Mouse (Mus musculus) lung, postnatal 14 days (tissue): ENCODE data around the gene Plgrkt.

Experiments used
- DNase-seq: peaks from one replicate; pipeline ENCODE4 v3.0.0; 2021

Plgrkt gene

GRCm38 (mm10) chr19:29350991-29351390, 16.2 kb downstream of the Plgrkt start:
- DNase-seq = no peak

GRCm38 (mm10) chr19:29345636-29346035, 21.6 kb downstream of the Plgrkt start:
- DNase-seq = no peak

GRCm38 (mm10) chr19:29344868-29345267, 22.3 kb downstream of the Plgrkt start:
- DNase-seq = no peak

- DNase-seq = no peak
Measured at GRCm38 (mm10) chr19:29342281-29342680, 24.9 kb downstream of the Plgrkt start.

DNA sequence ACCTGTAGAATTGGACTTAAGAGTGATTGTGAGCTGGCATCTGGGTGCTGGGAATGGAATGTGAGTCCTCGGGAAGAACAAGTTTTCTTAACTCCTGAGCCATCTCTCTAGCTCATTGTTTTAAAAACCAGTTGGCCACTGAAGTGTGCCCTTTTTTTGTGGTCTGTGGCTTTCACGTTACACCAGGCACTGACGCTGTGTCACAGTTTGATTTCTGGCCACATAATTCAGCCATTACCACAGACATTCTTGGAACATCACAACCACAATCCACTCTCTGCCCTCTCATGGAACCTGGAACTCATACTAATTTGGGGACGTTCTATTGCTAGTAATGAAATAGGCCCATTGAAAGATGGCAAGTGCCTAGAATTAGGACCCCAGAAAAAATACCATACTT, 26.2 kb downstream of the Plgrkt start:
- no peak for DNase-seq

GRCm38 (mm10) chr19:29336624-29337023, 30.6 kb downstream of the Plgrkt start:
- DNase-seq = no peak

- peak; percentile 6 for DNase-seq
Measured at GRCm38 (mm10) chr19:29334068-29334745, 33.0 kb downstream of the Plgrkt start, which contains the start of gene Rln1. Gene Rln1 (minus strand): TSS chr19:29334670.

- DNase-seq = no peak
Measured at GRCm38 (mm10) chr19:29326822-29327552, 40.2 kb downstream of the Plgrkt start.

DNA sequence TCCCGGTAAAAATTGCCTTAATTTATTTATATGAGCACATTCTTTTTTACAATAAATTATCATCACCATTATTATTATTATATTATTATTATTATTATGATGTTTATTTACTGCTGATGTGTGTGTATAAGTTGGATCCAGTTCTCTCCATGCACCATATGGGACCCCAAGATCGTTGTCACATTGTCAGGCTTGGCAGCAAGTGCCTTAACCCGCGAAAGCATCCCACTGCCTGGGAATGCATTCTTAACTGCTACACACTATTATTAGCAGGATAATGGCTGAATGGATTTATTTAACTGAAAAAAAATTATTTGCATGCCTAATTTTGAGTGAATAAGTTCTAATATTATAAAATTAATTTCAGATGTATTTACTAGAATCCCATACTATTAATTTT, 40.8 kb downstream of the Plgrkt start:
- no peak for DNase-seq

DNA sequence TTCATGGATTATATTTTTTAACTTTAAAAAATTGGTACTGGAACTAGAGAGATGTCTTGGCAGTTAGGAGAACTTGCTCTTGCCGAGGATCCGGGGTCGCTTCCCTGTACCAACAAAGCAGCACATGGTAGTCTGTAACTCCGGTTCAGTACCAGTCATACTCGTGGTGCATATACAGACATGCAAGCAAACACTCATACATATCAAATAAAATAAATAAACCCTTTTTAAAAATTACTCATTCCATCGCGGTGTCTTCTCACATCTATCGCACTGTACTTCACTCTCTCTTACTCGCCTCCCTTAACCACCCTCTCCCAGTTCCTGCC, 41.4 kb downstream of the Plgrkt start:
- no peak for DNase-seq

DNA sequence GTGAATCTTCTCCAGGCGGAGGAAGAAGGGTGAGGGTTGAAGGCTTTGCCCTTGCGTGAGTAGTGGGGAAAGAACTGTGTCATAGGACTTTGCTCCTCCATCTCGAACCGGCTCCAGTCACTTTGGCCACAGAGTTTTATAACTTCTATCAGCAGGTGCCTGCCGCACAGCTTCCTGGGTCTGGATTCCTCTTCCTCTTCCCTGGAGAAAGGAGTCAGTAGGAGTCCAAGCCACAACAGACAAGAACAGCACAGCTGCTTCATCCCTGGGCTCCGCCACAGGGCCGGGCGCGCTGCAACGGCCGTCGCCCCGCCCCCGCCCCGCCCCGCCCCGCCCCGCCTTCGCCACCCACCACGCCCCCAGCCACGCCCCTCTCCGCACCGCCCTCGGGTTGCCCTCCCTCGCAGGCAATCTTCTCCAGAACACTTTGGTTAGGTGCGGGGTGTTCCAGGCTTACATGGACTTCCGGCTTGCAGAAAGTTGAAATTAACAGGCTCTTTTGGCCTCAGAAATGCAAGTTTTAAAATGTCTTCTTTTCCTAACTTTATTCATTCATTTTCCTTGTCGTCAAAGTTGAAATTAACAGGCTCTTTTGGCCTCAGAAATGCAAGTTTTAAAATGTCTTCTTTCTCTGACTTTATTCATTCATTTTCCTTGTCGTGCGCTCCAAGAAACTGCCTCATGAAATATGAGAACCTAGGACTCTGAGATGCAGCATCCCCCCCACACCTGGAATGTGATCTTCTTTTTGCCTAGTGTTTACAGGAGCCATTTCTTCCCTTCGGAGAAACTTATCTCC, 41.9 kb downstream of the Plgrkt start, which contains the start of gene Insl6:
Gene Insl6, minus strand, starts transcription at position 304 of the 799 bp plus-strand sequence.
- peak; percentile 79 for DNase-seq

DNA sequence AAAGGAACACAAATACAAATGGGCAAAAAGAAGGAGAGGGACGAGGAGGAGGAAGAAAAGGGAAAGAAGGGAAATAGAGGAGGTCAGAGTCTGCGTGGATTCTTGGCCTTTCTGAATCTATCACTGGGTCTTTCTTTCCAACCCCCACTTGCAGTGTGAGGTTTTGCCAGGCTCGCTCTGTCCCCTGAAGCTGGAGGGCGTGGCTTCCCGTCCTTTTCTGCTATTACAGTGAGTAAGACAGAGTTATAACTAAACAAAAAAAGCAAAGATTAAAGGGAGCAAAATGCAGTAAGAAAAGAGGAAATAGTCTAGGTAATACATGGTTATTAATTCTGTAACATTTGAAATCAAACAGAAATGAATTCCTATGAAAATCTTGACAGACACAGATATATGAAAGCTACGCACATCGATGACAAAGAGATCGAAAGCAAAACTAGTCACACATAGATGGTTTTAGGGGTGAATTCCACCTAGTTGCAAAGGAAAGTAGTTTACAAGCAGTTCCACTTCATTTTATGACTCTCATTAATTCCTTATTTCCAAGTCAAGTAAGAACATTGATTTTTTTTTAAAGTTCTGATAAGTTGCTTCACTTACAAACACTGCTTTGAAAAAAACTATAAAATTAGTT, 43.7 kb downstream of the Plgrkt start:
- no peak for DNase-seq

- DNase-seq = no peak
Measured at GRCm38 (mm10) chr19:29312661-29313060, 54.5 kb downstream of the Plgrkt start.

DNA sequence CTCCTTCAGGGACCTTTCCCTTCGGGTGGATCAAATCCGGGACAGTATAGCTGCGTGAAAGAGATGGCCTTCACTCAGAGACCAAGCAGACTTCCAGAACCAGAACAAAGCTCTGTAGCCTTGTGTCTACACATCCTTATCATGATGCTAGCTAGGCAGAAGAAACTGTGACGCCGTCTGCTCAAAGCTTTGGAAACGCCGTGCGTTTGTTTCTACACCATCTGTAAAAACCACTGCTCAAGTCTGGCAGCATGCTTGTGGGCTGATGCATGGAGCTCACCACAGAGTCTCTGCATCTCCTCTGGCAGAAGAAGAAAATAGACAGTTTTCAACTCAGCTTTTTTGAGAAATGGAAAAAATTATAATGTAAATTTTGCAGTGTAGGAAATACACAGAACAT, 55.4 kb downstream of the Plgrkt start:
- no peak for DNase-seq

DNA sequence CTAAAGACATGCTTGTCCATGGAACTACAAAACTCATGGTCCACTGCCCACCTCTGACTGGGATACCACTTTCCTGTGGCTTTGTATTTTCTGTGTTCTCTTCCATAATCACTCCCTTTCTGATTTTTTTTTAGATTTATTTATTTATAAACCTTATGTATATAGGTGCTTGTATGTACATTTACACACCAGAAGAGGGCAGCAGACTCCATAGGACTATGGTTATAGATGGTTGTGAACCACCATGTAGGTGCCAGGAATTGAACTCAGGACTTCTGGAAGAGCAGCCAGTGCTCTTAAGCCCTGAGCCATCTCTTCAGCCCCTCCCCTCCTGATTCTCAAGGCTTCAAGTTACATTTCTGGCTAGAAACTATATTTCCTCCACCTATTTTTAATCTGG, 58.4 kb downstream of the Plgrkt start:
- DNase-seq = no peak

- no peak for DNase-seq
Measured at GRCm38 (mm10) chr19:29302119-29302518, 65.1 kb downstream of the Plgrkt start.

- DNase-seq = no peak
Measured at GRCm38 (mm10) chr19:29300919-29301318, 66.3 kb downstream of the Plgrkt start.
